Mouse (Mus musculus) heart, adult 2 months (tissue): ENCODE measurements around the gene Rtn4ip1.

Source experiments
- CTCF ChIP-seq: fragments of 200-600 bp; IDR thresholded peaks from 2 replicates; pipeline ENCODE4 v1.8.1; 2022; ENCODE audit warnings: antibody characterized with exemption, mild to moderate bottlenecking, moderate library complexity
- EP300 ChIP-seq: fragments of 200-500 bp; IDR thresholded peaks from 2 replicates; pipeline ENCODE4 v1.6.1; 2011; ENCODE audit warnings: low read depth, low read length, control low read depth; ENCODE audit not compliant: insufficient read depth
- POLR2A ChIP-seq: fragments of 200-500 bp; IDR thresholded peaks from 2 replicates; pipeline ENCODE4 v1.6.1; 2011; ENCODE audit warnings: mild to moderate bottlenecking, low read depth, low read length, control low read depth; ENCODE audit not compliant: insufficient read depth

- TF ChIP-seq CTCF (no peak), POLR2A (no peak), EP300 (no peak)
Measured at GRCm38 (mm10) chr10:43997276-43997675, 95.7 kb downstream of the Rtn4ip1 start.
